12 mouse cellular contexts compared by ENCODE assay signal in genomic region chr4:153217541-153217980, GRCm38 (mm10).
A peak's percentile ranks its signal among the peaks of the same experiment; 100 is the strongest.
DNase-seq lines count a peak whose midpoint lies in the region; ATAC-seq and TF ChIP-seq lines count a peak whose summit lies in the region.
"Had no signal": no experiment of that assay in that cellular context is flagged by ENCODE, and none has a peak within 500 bp of the region (broad histone marks: within the 10 kb centered on the region; RNA-seq: fewer than 3 reads in every experiment).

No protein-coding gene starts in this region.

- H3K27ac ChIP-seq in liver, postnatal 0 days (ENCODE audit: low read depth): no peak overlapping the region
- no peak overlapping the region for H3K27ac ChIP-seq in forebrain, embryonic 10.5 days
- H3K27ac ChIP-seq: forebrain, embryonic 13.5 days; midbrain, embryonic 12.5 days had no signal

- no peaks in the 10 kb centered on the region for H3K4me1 ChIP-seq in liver, postnatal 0 days (ENCODE audit: insufficient read depth)
- peaks cover 38% of the 10 kb centered on the region for H3K4me1 ChIP-seq in forebrain, embryonic 10.5 days

- TF ChIP-seq POLR2A in myocyte (IDR thresholded peaks at IDR 0.05; ENCODE audit: insufficient read length, low read depth): no peak

- peak; percentile 33; the same call in 1 of the 2 replicates for ATAC-seq in liver, postnatal 0 days
- ATAC-seq: forebrain, embryonic 13.5 days; Patski had no signal

- H3K9ac ChIP-seq in liver, postnatal 0 days (replicated peaks): no peak overlapping the region
- H3K9ac ChIP-seq: forebrain, embryonic 13.5 days; midbrain, embryonic 12.5 days had no signal

- H3K4me2 ChIP-seq in liver, postnatal 0 days (ENCODE audit: low read depth, low read length): no peak overlapping the region
- peak overlapping the region; percentile 24 for H3K4me2 ChIP-seq in myocyte (ENCODE audit: low read depth)
- H3K4me2 ChIP-seq: forebrain, embryonic 13.5 days; midbrain, embryonic 12.5 days had no signal

- no peaks in the 10 kb centered on the region for H3K9me3 ChIP-seq in liver, postnatal 0 days (ENCODE audit: low read length)
- H3K9me3 ChIP-seq in forebrain, embryonic 10.5 days: peaks cover 3% of the 10 kb centered on the region; the same call in 1 of the 2 replicates
- H3K9me3 ChIP-seq: forebrain, embryonic 13.5 days; midbrain, embryonic 12.5 days had no signal

- WGBS in liver, postnatal 0 days (ENCODE audit: insufficient replicate concordance): 41% methylated on average over 9 of the region's 9 CpGs
- 73% methylated on average over 9 of the region's 9 CpGs for WGBS in forebrain, embryonic 10.5 days

- TF ChIP-seq EP300 in liver, postnatal 0 days (IDR thresholded peaks at IDR 0.05; ENCODE audit: low read depth): no peak

- no peaks in the 10 kb centered on the region for H3K27me3 ChIP-seq in liver, postnatal 0 days (ENCODE audit: insufficient read depth, low read length)
- H3K27me3 ChIP-seq in myocyte (ENCODE audit: control insufficient read depth, insufficient read depth, insufficient read length): no peaks in the 10 kb centered on the region
- H3K27me3 ChIP-seq in forebrain, embryonic 10.5 days (ENCODE audit: poor library complexity, severe bottlenecking): peaks cover 73% of the 10 kb centered on the region
- H3K27me3 ChIP-seq: Patski had no signal

- no peak for TF ChIP-seq CTCF in liver, postnatal 0 days (IDR thresholded peaks at IDR 0.05; ENCODE audit: low read depth)

- no peak overlapping the region for H3ac ChIP-seq in myocyte (ENCODE audit: control insufficient read depth, insufficient read length)

- H3K4me3 ChIP-seq in liver, postnatal 0 days (ENCODE audit: low read depth, low read length): no peak overlapping the region
- H3K4me3 ChIP-seq in myocyte: no peak overlapping the region
- H3K4me3 ChIP-seq in forebrain, embryonic 10.5 days: no peak overlapping the region
- H3K4me3 ChIP-seq: forebrain, embryonic 13.5 days; midbrain, embryonic 12.5 days had no signal

- H3K36me3 ChIP-seq in liver, postnatal 0 days (replicated peaks; ENCODE audit: insufficient read depth, low read length): no peaks in the 10 kb centered on the region
- H3K36me3 ChIP-seq in myocyte (ENCODE audit: control insufficient read depth, insufficient read depth): no peaks in the 10 kb centered on the region
- no peaks in the 10 kb centered on the region for H3K36me3 ChIP-seq in forebrain, embryonic 10.5 days (replicated peaks)
- H3K36me3 ChIP-seq: midbrain, embryonic 12.5 days had no signal

- no peaks in the 10 kb centered on the region for H3K79me2 ChIP-seq in myocyte (ENCODE audit: control insufficient read depth, insufficient read depth)

- peak; percentile 48 for DNase-seq in adrenal gland, adult 2 months
- DNase-seq in adrenal gland, adult 18-20 months (ENCODE audit: low spot score in 2 of 2): no peak
- DNase-seq in liver, postnatal 0 days: no peak
- DNase-seq in liver: no peak
- DNase-seq in heart, postnatal 4 days: peak; percentile 23
- no peak for DNase-seq in frontal cortex, postnatal 36 days (ENCODE audit: low spot score in 2 of 2)
- DNase-seq in forebrain, embryonic 10.5 days (ENCODE audit: extremely low spot score, low spot score): no peak
- DNase-seq: cerebellum, adult 8-10 months had no signal

TF ChIP-seq in myocyte, 11 proteins besides CTCF, POLR2A, EP300 and RAD21:
- TF ChIP-seq TCF12 (IDR thresholded peaks at IDR 0.05; ENCODE audit: insufficient read depth, poor library complexity, severe bottlenecking): no peak
- TF ChIP-seq MYOD1 (IDR thresholded peaks at IDR 0.05; ENCODE audit: control insufficient read depth in 1 of 3, insufficient read length in 2 of 3, low read depth in 2 of 3): peak in 2 of 3 experiments; percentile 66 to 70
- no peak for TF ChIP-seq CEBPB (IDR thresholded peaks at IDR 0.05; ENCODE audit: insufficient read depth, poor library complexity, severe bottlenecking)
- TF ChIP-seq USF1 (IDR thresholded peaks at IDR 0.05; ENCODE audit: low read depth): no peak
- TF ChIP-seq MYOG (IDR thresholded peaks at IDR 0.05; ENCODE audit: control insufficient read depth in 1 of 3, insufficient read depth in 1 of 3, insufficient read length in 2 of 3, low read depth in 2 of 3): no peak

Comparison
In these comparisons a context has a peak if more than half of its experiments do, and no peak if none do; other contexts are left out.
1. DNase-seq: peak in adrenal gland, adult 2 months (single experiment) and heart, postnatal 4 days (single experiment); none in adrenal gland, adult 18-20 months (0 of 2), liver, postnatal 0 days (single experiment), liver (single experiment), frontal cortex, postnatal 36 days (0 of 2) and forebrain, embryonic 10.5 days (single experiment).